Mouse (Mus musculus): ENCODE measurements at regions not wholly inside any gene's neighbourhood (a gene's known extent, or its start where the extent isn't known, plus 50 kb on each side); places are given as distances from the start of the nearest gene placed in this dataset.

- DNase-seq (ENCODE audit: low spot score), result no peak
Measured at GRCm38 (mm10) chr10:122386748-122387147, 61.6 kb upstream of the Avpr1a start.

- DNase-seq (ENCODE audit: low spot score), result no peak
Measured at GRCm38 (mm10) chr10:122379661-122380344, 68.5 kb upstream of the Avpr1a start.

GRCm38 (mm10) chr10:122343291-122343690 is 105.0 kb upstream of the Avpr1a start:
- DNase-seq (ENCODE audit: low spot score), result no peak

- DNase-seq (ENCODE audit: low spot score), result no peak
Measured at GRCm38 (mm10) chr10:122342356-122342755, 105.9 kb upstream of the Avpr1a start.

GRCm38 (mm10) chr10:122326851-122327250 is 121.4 kb upstream of the Avpr1a start:
- DNase-seq (ENCODE audit: low spot score), result no peak

GRCm38 (mm10) chr10:122318886-122319285 is 129.4 kb upstream of the Avpr1a start:
- DNase-seq (ENCODE audit: low spot score), result no peak

- no peak for DNase-seq (ENCODE audit: low spot score)
Measured at GRCm38 (mm10) chr10:122310646-122311193, 137.6 kb upstream of the Avpr1a start.

- DNase-seq (ENCODE audit: low spot score), result no peak
Measured at GRCm38 (mm10) chr10:122308691-122309090, 139.6 kb upstream of the Avpr1a start.

GRCm38 (mm10) chr10:122302259-122302658 is 146.0 kb upstream of the Avpr1a start:
- no peak for DNase-seq (ENCODE audit: low spot score)

GRCm38 (mm10) chr10:122295921-122296425 is 152.3 kb upstream of the Avpr1a start:
- DNase-seq (ENCODE audit: low spot score), result no peak

- no peak for DNase-seq (ENCODE audit: low spot score)
Measured at GRCm38 (mm10) chr10:122291611-122292010, 156.7 kb upstream of the Avpr1a start.

GRCm38 (mm10) chr10:122291091-122291490 is 157.2 kb upstream of the Avpr1a start:
- DNase-seq (ENCODE audit: low spot score), result no peak

- DNase-seq (ENCODE audit: low spot score), result no peak
Measured at GRCm38 (mm10) chr10:122274885-122275284, 173.4 kb upstream of the Avpr1a start.

- no peak for DNase-seq (ENCODE audit: low spot score)
Measured at GRCm38 (mm10) chr10:122274181-122274580, 174.1 kb upstream of the Avpr1a start.

- DNase-seq (ENCODE audit: low spot score), result no peak
Measured at GRCm38 (mm10) chr10:122264070-122264469, 166.9 kb upstream of the Rxylt1 start.

GRCm38 (mm10) chr10:122259354-122259753 is 162.2 kb upstream of the Rxylt1 start:
- no peak for DNase-seq (ENCODE audit: low spot score)

GRCm38 (mm10) chr10:122258711-122259110 is 161.5 kb upstream of the Rxylt1 start:
- DNase-seq (ENCODE audit: low spot score), result no peak

- no peak for DNase-seq (ENCODE audit: low spot score)
Measured at GRCm38 (mm10) chr10:122231818-122232217, 134.6 kb upstream of the Rxylt1 start.

GRCm38 (mm10) chr10:122230746-122231145 is 133.6 kb upstream of the Rxylt1 start:
- peak; percentile 47 for DNase-seq (ENCODE audit: low spot score)

- no peak for DNase-seq (ENCODE audit: low spot score)
Measured at GRCm38 (mm10) chr10:122225679-122226078, 128.5 kb upstream of the Rxylt1 start.

GRCm38 (mm10) chr10:122223076-122223475 is 125.9 kb upstream of the Rxylt1 start:
- no peak for DNase-seq (ENCODE audit: low spot score)

GRCm38 (mm10) chr10:122217594-122217993 is 120.4 kb upstream of the Rxylt1 start:
- no peak for DNase-seq (ENCODE audit: low spot score)

GRCm38 (mm10) chr10:122199791-122200190 is 102.6 kb upstream of the Rxylt1 start:
- no peak for DNase-seq (ENCODE audit: low spot score)

GRCm38 (mm10) chr10:122197703-122198102 is 100.5 kb upstream of the Rxylt1 start:
- DNase-seq (ENCODE audit: low spot score), result no peak

Data from ovary, postnatal 36 days (tissue).